Mouse (Mus musculus) lung, embryonic 16.5 days (tissue): ENCODE data around the gene Lmntd1. TPM values are rescaled to one million over a fixed set of nuclear protein-coding genes. Genes with fewer than 3 reads are reported as not detected.

Experiments
- ATAC-seq: fragments of 200-750 bp; cut with Nextera tagmentation; 2 replicates; pipeline ENCODE4 v1.8.0; 2017; ENCODE audit warnings: low read depth, mild to moderate bottlenecking, moderate library complexity
- H3K27ac ChIP-seq: fragments of 300-500 bp; sonication (generic); 2 replicates; pipeline ENCODE4 v1.5.1; 2014; ENCODE audit warnings: mild to moderate bottlenecking, control low read depth, low read length
- H3K27me3 ChIP-seq: fragments of 300-500 bp; sonication (generic); 2 replicates; pipeline ENCODE4 v1.6.1; 2014; ENCODE audit warnings: low read depth, low read length, mixed read lengths; ENCODE audit not compliant: control insufficient read depth, insufficient read depth
- H3K36me3 ChIP-seq: fragments of 300-500 bp; sonication (generic); 2 replicates; pipeline ENCODE4 v1.6.1; 2014; ENCODE audit warnings: low read length; ENCODE audit not compliant: control insufficient read depth, insufficient read depth
- H3K4me1 ChIP-seq: fragments of 300-500 bp; sonication (generic); replicated peaks from 2 replicates; pipeline ENCODE4 v1.6.1; 2014; ENCODE audit warnings: low read length, mixed read lengths; ENCODE audit not compliant: control insufficient read depth, insufficient read depth
- H3K4me2 ChIP-seq: fragments of 300-500 bp; sonication (generic); 2 replicates; pipeline ENCODE4 v1.6.1; 2014; ENCODE audit warnings: low read depth, low read length, control low read depth
- H3K4me3 ChIP-seq: fragments of 300-500 bp; sonication (generic); 2 replicates; pipeline ENCODE4 v1.5.1; 2014; ENCODE audit warnings: mild to moderate bottlenecking, low read length, control low read depth
- H3K9ac ChIP-seq: fragments of 300-500 bp; sonication (generic); 2 replicates; pipeline ENCODE4 v1.6.1; 2014; ENCODE audit warnings: low read length, control low read depth
- H3K9me3 ChIP-seq: fragments of 300-500 bp; sonication (generic); 2 replicates; pipeline ENCODE4 v1.6.1; 2016; ENCODE audit warnings: low read length; ENCODE audit not compliant: control insufficient read depth
- WGBS: fragments of 180-500 bp; shearing (Covaris S2); extraction: QIAGEN DNeasy Blood & Tissue Kit; methylation state at CpG from one replicate; pipeline ENCODE4 v1.1.7; 2014; 5-methylcytosine and 5-hydroxymethylcytosine counted together
- polyA plus RNA-seq: library from polyadenylated mRNA; unstranded; fragments of >200 nt; fragmentation: Nextera tagmentation; extraction: Ambion mirVana; gene quantifications from 2 replicates; pipeline ENCODE4 v1.2.1, GENCODE M21; 2015

The Lmntd1 gene
- polyA plus RNA-seq, 1 experiment from 2014 or later, result 1.3 TPM

- no peak overlapping the region for H3K4me3 ChIP-seq
- peaks cover 8% of the 10 kb centered on the region; the same call in 1 of the 2 replicates for H3K4me1 ChIP-seq
- no peaks in the 10 kb centered on the region for H3K9me3 ChIP-seq
- H3K4me2 ChIP-seq, result no peak overlapping the region
- ATAC-seq, result no peak
- WGBS, result 83% methylated on average over 4 of the region's 4 CpGs
- H3K9ac ChIP-seq, result no peak overlapping the region
- no peaks in the 10 kb centered on the region for H3K27me3 ChIP-seq
- no peak overlapping the region for H3K27ac ChIP-seq
- no peaks in the 10 kb centered on the region for H3K36me3 ChIP-seq
These were observed 150.1 kb downstream of the Lmntd1 start for GRCm38 (mm10) chr6:145464027-145464426.

GRCm38 (mm10) chr6:145462677-145463245, 151.4 kb downstream of the Lmntd1 start:
- Histone ChIP-seq H3K4me2 (no peak overlapping the region), H3K27ac (no peak overlapping the region), H3K27me3 (no peaks in the 10 kb centered on the region), H3K4me1 (peaks cover 8% of the 10 kb centered on the region; the same call in 1 of the 2 replicates), H3K9me3 (no peaks in the 10 kb centered on the region), H3K9ac (no peak overlapping the region), H3K36me3 (no peaks in the 10 kb centered on the region), H3K4me3 (no peak overlapping the region)
- WGBS, result 55% methylated on average over 12 of the region's 12 CpGs
- ATAC-seq, result 0 out of 2 replicates have a peak, but pooled peaks have one; percentile 39

DNA sequence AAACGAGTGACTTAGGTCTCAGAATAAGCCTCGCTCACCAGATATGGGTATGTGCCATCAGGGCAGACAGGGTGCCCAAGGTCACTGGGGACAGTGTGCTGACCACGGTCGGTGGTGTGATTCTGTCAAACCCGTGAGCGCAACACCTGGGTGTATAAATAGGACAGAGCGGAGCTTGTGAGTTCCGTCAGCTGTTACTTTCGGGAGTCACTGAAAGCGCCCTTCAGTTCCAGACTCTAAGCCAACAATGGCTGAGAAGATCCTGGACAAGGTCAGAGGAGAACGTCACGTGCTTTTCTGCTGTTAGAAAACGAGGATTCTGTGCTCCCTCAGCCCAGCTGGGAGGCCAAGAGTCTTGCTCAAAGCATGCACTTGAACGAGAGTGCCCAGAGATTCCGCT, 157.1 kb downstream of the Lmntd1 start:
- Histone ChIP-seq H3K9ac (no peak overlapping the region), H3K27me3 (no peaks in the 10 kb centered on the region), H3K27ac (no peak overlapping the region), H3K4me3 (no peak overlapping the region), H3K4me1 (peaks cover 3% of the 10 kb centered on the region; the same call in 1 of the 2 replicates), H3K4me2 (no peak overlapping the region), H3K36me3 (no peaks in the 10 kb centered on the region), H3K9me3 (no peaks in the 10 kb centered on the region)
- ATAC-seq, result peak; percentile 73
- WGBS, result 45% methylated on average over 15 of the region's 15 CpGs

DNA sequence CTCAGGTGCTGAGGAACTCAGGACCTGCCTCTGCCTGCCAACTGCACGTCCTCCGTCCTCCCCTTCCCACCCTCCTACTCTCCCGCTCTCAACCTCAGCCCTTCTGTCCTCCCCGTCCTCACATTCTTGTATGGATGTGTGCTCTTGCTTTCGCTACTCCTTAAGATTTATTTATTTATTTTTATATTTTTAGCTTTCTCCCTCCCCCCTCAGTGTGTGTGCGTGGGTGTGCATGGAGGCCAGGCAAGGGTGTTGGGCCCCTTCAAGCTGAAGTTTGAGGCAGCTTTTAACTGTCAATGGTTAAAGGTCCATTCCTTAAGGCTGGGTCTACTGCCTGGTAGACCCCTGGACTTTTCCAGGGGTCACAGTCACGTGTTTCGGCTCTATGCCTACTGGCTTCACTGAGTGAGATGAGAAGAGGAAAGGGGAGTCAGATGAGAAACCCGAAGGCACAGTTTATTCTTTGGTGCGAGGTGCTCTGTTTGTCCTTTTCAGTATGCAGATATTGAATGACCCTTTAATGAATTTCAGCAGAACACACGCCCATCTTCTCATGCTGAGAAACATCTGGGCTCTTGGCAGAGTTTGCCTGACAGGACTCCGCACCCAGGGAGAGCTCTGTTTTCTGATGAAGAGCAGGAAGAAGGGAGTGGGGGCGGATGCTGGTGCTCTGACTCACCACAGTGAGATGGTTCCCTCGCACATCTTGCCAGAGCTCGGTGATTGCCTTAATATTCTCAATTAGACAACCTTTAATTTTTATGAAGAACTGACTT, 163.3 kb downstream of the Lmntd1 start:
- ATAC-seq, result peak; percentile 46
- WGBS, result 48% methylated on average over 15 of the region's 15 CpGs
- Histone ChIP-seq H3K4me1 (peaks cover 6% of the 10 kb centered on the region), H3K9ac (no peak overlapping the region), H3K4me2 (peak overlapping the region; percentile 7; the same call in 1 of the 2 replicates), H3K36me3 (no peaks in the 10 kb centered on the region), H3K4me3 (no peak overlapping the region), H3K27me3 (no peaks in the 10 kb centered on the region), H3K27ac (no peak overlapping the region), H3K9me3 (no peaks in the 10 kb centered on the region)

DNA sequence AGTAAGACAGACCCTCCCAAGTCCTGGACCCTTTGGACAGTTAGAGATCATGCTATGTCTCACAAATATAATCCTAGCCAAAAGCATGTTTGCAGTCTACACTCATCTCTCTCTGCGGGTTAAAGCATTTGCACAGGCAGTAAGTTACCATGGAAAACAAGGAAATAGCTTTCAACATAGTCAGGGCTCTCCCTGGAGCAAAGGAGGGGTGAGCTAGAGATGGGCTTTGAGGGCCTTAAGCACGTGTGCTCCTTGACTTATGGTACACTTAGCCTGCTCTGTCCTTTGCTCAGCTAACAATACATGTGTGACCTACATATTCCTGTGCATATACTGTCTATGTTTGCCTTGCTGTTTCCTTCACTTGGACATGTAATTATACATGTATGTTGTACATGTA, 165.8 kb downstream of the Lmntd1 start:
- WGBS, result 34% methylated on average over 2 of the region's 2 CpGs

DNA sequence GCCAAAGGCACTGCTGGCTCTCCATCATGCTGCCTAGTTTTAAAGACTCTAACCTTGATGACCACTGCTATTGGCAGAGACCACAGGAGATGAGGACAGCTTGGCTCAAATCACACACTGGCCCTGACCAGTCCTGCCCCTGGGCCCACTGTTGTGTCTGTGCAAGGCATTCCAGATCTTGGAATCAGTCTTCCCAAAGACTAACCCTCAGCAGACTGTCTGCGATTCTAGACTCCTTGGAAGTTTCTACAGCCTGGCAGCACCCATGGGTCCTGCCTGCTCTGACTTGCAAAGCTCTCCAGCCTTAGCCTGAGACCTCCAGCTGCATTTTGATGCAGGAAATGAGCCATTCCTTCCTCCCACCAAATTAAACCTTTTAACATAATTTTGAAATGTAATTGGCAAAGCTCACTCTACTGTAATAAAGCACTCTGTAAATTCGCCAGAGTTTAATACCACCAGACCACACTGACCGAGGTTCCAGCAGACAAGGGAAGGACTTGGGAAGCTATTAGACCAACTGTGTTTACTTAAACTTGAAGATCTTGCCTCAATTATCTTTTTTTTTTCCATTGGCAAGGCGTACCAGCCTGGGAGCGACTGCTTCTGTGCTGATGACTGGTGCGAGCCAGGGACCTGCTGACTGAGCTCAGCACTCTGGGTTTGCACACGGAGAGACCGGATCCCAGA, 168.2 kb downstream of the Lmntd1 start:
- 48% methylated on average over 8 of the region's 8 CpGs for WGBS
- Histone ChIP-seq H3K4me1 (peaks cover 13% of the 10 kb centered on the region), H3K27ac (peak overlapping the region; percentile 81), H3K4me2 (no peak overlapping the region), H3K9me3 (no peaks in the 10 kb centered on the region), H3K4me3 (no peak overlapping the region), H3K27me3 (no peaks in the 10 kb centered on the region), H3K9ac (no peak overlapping the region), H3K36me3 (no peaks in the 10 kb centered on the region)
- peak; percentile 59 for ATAC-seq

More for the DNA sequence above, 165.8 kb downstream of the Lmntd1 start:
- H3K9me3 ChIP-seq, result no peaks in the 10 kb centered on the region
- H3K4me2 ChIP-seq, result no peak overlapping the region
- H3K27ac ChIP-seq, result no peak overlapping the region; the same call in 1 of the 2 replicates
- no peak overlapping the region for H3K9ac ChIP-seq
- H3K27me3 ChIP-seq, result no peaks in the 10 kb centered on the region
- peaks cover 13% of the 10 kb centered on the region for H3K4me1 ChIP-seq
- no peak for ATAC-seq
- H3K36me3 ChIP-seq, result no peaks in the 10 kb centered on the region
- no peak overlapping the region for H3K4me3 ChIP-seq

GRCm38 (mm10) chr6:145445380-145445779, 168.7 kb downstream of the Lmntd1 start:
- ATAC-seq, result no peak
- Histone ChIP-seq H3K4me1 (peaks cover 9% of the 10 kb centered on the region), H3K9ac (no peak overlapping the region)

GRCm38 (mm10) chr6:145442786-145443185, 171.3 kb downstream of the Lmntd1 start:
- H3K9me3 ChIP-seq, result no peaks in the 10 kb centered on the region
- H3K4me1 ChIP-seq, result peaks cover 14% of the 10 kb centered on the region
- no peak overlapping the region for H3K9ac ChIP-seq
- H3K4me3 ChIP-seq, result no peak overlapping the region
- no peaks in the 10 kb centered on the region for H3K27me3 ChIP-seq
- WGBS, result 54% methylated on average over 13 of the region's 13 CpGs
- no peaks in the 10 kb centered on the region for H3K36me3 ChIP-seq
- no peak overlapping the region for H3K27ac ChIP-seq
- no peak overlapping the region for H3K4me2 ChIP-seq
- ATAC-seq, result no peak

More at GRCm38 (mm10) chr6:145445380-145445779, 168.7 kb downstream of the Lmntd1 start:
- Histone ChIP-seq H3K27ac (peak overlapping the region; percentile 81), H3K4me3 (no peak overlapping the region), H3K9me3 (no peaks in the 10 kb centered on the region), H3K27me3 (no peaks in the 10 kb centered on the region), H3K36me3 (no peaks in the 10 kb centered on the region), H3K4me2 (no peak overlapping the region)
- WGBS, result 48% methylated on average over 4 of the region's 4 CpGs
